Mouse (Mus musculus): ENCODE data around the gene Scn10a.

Gene Scn10a

GRCm38 (mm10) chr9:119576977-119577376 lies 142.1 kb downstream of the Scn10a start:
- DNase-seq (ENCODE audit: low spot score in 2 of 2) = no peak

- no peak for DNase-seq (ENCODE audit: low spot score in 2 of 2)
Measured at GRCm38 (mm10) chr9:119575732-119576131, 143.4 kb downstream of the Scn10a start.

- DNase-seq (ENCODE audit: low spot score in 2 of 2) = no peak
Measured at GRCm38 (mm10) chr9:119574366-119574765, 144.8 kb downstream of the Scn10a start.

GRCm38 (mm10) chr9:119573009-119573408 lies 146.1 kb downstream of the Scn10a start:
- no peak for DNase-seq (ENCODE audit: low spot score in 2 of 2)

GRCm38 (mm10) chr9:119571411-119571888 lies 147.7 kb downstream of the Scn10a start:
- DNase-seq (ENCODE audit: low spot score in 2 of 2) = no peak

GRCm38 (mm10) chr9:119570652-119571051 lies 148.5 kb downstream of the Scn10a start:
- no peak for DNase-seq (ENCODE audit: low spot score in 2 of 2)

GRCm38 (mm10) chr9:119568732-119569131 lies 150.4 kb downstream of the Scn10a start:
- no peak for DNase-seq (ENCODE audit: low spot score in 2 of 2)

GRCm38 (mm10) chr9:119567800-119568199 lies 151.3 kb downstream of the Scn10a start:
- no peak for DNase-seq (ENCODE audit: low spot score in 2 of 2)

- no peak for DNase-seq (ENCODE audit: low spot score in 2 of 2)
Measured at GRCm38 (mm10) chr9:119566214-119566613, 152.9 kb downstream of the Scn10a start.

GRCm38 (mm10) chr9:119564803-119565202 lies 154.3 kb downstream of the Scn10a start:
- no peak for DNase-seq (ENCODE audit: low spot score in 2 of 2)

- no peak for DNase-seq (ENCODE audit: low spot score in 2 of 2)
Measured at GRCm38 (mm10) chr9:119563617-119564016, 155.5 kb downstream of the Scn10a start.

GRCm38 (mm10) chr9:119562256-119562655 lies 156.9 kb downstream of the Scn10a start:
- DNase-seq (ENCODE audit: low spot score in 2 of 2) = no peak

- DNase-seq (ENCODE audit: low spot score in 2 of 2) = no peak
Measured at GRCm38 (mm10) chr9:119561746-119562145, 157.4 kb downstream of the Scn10a start.

- DNase-seq (ENCODE audit: low spot score in 2 of 2) = no peak
Measured at GRCm38 (mm10) chr9:119559537-119560276, 159.4 kb downstream of the Scn10a start.

All from spleen, postnatal 14 days (tissue).